Mouse (Mus musculus): ENCODE measurements around the gene Pkp2.
A peak's percentile ranks its signal among the peaks of the same experiment; 100 is the strongest.
"Not testable (repeated sequence)": the region's sequence is repeated elsewhere in the genome, so short reads cannot be mapped to it uniquely, and the experiment has no call there.

The Pkp2 gene

DNA sequence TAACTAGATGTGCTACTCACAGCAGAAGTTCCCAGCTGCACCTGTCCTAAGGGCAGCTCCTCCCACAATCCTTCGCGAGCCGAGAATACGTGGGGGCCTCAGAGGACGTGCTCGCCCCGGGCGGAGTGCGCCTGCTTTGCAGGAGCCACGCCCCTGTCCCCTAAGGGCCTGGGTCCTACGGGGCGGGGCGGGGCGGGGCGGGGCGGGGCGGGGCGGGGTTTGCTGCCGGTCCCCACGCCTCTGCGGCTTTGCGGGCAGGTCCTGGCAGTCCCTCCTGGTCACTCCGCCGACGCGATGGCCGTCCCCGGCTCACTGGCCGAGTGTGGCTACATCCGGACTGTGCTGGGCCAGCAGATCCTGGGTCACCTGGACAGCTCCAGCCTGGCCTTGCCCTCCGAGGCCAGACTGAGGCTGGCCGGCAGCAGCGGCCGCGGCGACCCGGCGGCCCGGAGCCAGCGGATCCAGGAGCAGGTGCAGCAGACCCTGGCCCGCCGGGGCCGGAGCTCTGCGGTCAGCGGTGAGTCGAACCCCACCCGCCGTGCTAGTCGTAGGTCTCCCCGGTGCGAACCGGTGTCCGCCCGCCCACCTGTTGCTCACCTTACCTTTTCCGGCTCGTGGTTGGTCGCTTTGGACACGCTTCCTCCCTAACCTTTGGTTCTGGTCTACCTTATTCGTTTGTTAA is at the start of gene Pkp2:
TSS of gene Pkp2 (plus strand) at position 240 of the 682 bp plus-strand sequence.
- DNase-seq (ENCODE audit: low spot score), result peak; percentile 40

DNA sequence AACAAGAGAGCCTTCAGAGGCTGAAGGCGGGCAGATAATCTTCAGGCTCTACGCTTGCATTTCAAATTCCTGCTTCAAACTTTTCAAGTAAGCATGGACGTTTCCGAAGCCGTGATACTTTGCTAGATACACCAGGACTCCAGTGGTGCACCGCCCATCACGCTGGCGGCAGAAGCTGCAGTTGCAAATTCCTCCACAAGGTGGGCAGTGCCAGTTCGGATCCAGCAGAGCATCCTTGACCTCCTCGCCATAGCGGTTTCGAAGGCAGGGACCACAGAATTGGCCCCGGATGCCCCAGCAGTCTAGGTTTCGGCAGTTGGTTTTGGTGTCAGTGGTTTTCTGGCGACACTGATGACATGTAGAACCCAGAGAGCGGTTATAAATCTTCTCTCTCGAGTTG is 15.7 kb upstream of the Pkp2 start:
- DNase-seq (ENCODE audit: low spot score), result no peak

DNA sequence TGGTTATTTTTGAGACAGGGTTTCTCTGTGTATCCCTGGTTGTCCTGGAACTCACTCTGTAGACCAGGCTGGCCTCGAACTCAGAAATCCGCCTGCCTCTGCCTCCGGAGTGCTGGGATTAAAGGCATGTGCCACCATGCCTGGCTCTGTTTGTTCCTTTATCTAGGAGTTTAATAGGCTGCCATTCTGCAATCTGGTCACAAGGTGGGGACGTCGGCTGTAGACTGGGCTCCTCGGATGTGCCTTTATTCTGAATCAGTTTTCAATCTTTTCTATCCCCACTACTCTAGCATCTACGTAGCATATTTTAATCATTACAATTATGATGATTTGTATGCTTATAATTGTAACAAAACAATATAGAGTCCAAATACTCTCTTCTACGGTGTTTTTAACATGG is 11.1 kb upstream of the Pkp2 start:
- not testable (repeated sequence) for DNase-seq (ENCODE audit: low spot score)

DNA sequence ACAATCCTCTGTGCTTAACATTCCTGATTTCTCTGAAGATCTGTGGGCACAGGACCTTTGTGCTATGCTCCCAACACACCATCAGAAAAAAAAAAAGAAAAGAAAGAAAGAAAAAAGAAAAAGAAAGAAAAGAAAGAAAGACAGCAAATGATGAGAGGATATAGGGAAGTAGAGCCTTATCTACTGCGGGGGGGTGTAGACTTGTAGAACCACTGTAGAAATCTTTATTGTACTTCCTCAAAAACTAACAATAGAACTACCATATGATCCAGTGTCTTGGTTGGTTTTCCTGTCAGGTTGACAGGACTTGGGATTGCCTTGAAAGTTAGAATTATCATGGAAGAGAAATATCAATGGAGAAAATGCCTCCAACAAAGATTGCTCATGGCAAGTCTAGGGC is 8.5 kb upstream of the Pkp2 start:
- DNase-seq (ENCODE audit: low spot score), result no peak

DNA sequence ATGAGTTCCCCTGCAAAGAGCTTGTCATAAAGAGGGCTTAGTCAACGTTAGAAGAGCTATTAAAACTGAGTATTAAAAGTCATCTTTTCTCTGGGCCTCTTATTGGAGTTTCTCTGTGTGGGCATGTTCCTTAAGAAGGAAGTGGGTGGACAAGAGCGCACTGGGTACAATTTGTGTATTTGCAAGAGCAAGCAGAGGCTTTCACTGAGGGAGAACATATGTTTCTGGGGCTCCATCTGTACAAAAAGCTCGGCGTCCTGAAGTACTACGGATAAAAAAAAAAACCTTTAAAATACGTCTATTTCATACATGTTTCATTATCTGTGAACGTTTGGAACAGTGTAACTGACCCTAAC is 417 bp upstream of the Pkp2 start:
- DNase-seq (ENCODE audit: low spot score), result no peak

DNA sequence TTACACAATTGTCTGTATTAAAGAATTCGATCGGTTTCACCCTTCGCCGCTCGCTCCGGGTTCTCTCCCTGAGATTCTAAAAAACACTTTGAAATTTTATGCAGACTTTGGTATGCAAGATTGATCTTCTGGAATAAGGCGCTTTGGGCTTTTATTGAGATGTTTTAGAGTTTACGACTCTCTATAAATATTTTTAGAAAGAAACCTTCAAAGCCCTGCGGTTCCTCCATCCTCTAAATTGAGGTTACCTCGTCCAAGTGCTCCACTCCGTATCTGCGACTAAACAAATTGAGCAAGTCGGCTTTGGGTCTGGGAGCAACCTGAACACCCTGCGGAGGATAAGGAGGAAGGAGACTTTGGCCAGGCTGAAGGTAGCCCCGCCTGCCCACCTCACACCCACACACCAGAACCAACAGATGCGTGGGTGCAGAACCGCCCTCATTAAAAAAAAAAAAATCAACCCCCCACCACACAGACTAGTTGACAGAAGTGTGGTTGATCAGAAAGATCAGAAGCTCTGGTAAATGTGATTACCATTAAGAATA is 715 bp downstream of the Pkp2 start:
- no peak for DNase-seq (ENCODE audit: low spot score)

DNA sequence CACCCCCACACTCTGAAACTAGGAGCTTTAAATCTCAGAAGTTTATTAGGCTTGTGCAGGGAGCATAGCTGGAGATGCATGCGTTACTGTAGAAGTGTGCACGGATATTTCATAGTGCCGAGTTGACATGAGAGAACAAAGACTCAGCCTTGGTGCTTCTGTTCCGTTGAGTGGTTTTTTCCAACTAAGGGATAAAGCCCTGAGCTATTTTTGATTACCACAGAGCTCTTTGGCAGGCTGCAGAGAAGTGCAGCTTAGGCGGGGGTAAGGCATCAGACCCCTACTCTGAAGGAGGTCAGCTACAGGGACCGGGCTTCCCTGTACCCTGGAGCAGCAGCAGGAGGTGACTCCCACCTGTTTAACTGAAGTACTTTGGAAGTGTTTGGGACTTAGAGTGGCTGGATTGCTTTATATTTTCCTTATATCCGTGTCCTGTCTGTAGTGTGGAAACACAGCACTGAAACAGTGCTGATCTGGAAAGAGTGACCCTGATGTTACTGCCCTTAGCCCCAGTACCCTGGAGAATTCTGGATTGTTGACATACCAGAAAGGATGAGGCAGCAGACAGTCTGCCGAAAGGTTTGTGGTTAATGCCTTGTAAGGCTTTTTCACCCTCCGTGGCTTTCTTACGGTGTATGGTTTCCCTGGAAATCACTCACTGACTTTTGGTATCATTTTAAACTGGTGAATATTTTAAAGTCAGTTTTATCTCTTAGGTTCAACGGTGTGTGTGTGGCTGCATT is 2.7 kb downstream of the Pkp2 start:
- DNase-seq (ENCODE audit: low spot score), result no peak

DNA sequence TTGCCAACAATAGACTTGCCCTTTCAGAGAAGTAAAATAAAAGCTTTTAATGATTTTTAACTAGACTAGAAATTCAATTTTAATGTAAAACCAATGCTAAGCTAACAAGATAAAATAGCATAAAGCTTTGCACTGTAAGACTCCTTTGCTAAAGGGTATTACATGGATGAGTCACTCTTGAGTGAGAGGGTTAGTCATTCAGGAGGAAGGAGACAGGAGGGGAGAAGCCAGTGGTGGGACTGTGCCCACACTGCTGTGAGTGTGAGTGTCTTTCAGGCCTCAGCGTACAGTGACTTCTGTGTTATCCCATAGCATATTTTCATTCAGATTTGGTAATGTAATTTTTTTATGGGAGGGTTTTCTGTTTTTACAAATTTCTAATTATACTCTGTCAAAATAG is 3.8 kb downstream of the Pkp2 start:
- DNase-seq (ENCODE audit: low spot score), result no peak

DNA sequence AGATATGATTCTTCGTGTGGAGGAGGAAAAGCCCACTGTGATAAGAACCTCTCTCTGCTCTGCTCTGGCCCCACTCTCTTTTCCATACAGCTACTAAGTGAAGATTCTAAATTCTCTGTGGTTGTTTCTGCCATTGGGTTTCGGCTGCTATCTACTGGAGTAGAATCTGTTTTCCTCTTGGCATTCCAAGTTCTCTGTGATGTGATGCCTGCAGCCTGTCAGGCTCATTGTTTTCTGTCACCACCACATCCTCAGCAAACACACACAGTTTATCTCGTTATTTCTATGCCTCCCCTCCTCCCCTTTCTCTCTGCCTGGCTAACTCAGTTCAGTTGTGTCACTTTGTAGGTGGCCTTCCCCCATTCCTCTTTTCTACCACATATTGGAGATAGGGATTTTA is 6.7 kb downstream of the Pkp2 start:
- no peak for DNase-seq (ENCODE audit: low spot score)

DNA sequence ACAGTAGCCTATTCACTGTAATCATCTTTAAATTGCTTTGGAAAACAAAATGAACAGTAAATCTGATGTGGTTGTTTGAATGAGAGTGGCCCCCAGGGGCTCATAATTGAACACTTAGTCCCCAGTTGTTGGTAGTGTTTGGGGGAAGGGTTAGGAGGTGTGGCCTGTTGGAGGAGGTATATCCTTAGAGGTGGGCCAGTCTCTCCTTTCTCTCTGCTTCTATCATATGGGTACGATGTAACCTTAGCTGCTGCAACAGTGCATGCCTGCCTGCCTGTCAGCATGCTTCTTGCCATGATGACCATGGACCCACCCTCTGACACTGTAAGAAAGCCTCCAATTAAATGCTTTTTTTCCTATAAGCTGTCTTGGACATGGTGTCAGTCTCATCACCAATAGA is 9.5 kb downstream of the Pkp2 start:
- no peak for DNase-seq (ENCODE audit: low spot score)

DNA sequence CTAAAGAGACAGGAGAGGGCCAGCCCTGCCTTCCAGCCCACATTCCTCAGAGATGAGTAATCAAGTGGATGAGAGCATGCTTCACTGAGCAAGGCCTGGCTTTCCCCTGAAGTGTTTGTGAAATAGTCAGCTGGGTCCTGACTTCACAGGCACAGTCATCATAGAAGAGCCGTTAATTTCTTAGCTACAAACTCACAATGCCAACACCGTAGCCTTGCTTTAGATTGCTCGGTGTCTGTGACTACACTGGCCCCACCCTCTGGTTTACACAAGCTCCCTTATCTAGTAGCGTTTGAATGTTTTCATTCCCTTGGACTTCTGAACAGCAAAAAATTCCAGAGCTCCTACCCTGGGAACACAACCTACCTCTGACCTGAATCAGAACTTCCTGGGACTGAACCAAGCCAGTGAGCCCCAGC is 11.4 kb downstream of the Pkp2 start:
- no peak for DNase-seq (ENCODE audit: low spot score)

DNA sequence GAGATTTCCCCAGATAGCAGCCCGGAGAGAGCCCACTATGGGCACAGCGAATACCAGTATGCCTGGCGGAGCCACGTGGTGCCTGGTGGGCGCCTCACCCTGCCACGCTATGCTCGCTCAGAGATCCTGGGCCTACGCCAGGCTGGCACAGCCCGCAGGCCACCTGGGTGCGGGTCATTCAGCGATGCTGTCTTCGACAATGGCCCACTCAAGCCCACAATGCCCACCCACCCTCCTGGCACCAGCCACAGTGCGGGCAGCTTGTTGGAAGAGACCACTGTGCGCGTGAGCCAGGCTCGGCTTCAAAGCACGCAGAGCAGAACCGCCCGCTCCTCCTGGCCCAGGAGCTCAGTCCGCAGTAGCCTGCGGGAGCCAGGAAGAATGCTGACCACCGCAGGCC is 12.7 kb downstream of the Pkp2 start:
- no peak for DNase-seq (ENCODE audit: low spot score)

DNA sequence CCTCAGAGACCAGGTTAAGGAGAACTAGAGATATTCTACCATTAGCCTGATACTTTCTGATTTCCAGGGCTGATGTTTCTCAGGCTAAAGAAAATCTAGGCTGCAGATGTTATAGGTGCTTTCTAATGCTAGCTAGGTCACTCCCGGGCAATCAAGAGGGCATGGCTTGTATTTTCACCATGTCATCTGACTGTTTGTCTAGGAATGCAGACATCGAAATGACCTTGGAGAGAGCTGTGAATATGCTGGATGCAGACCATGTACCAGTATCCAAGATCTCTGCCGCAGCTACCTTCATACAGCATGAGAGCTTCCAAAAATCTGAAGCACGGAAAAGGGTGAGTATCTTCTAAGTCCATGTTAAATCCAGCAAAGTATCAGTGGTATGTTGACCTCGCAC is 17.3 kb downstream of the Pkp2 start:
- DNase-seq (ENCODE audit: low spot score), result no peak

DNA sequence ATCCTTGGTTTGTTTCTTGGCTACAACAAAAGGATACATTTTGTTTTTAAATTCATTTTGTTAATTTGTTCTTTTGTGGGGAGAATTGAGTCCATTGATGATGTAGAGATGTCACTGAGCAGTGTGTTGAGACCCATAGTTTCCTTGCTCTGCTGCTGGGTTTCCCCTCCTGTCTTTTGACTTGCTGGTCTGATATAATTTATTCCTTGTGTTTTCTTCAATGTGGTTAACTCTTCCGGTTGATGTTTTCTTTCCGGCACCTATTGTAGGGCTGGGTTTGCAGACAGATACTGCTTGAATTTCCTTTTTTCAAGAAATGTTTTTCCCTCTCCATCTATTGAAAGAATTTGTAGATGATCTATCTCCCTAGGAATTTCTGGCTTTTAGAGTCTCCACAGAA is 20.8 kb downstream of the Pkp2 start:
- no peak for DNase-seq (ENCODE audit: low spot score)

DNA sequence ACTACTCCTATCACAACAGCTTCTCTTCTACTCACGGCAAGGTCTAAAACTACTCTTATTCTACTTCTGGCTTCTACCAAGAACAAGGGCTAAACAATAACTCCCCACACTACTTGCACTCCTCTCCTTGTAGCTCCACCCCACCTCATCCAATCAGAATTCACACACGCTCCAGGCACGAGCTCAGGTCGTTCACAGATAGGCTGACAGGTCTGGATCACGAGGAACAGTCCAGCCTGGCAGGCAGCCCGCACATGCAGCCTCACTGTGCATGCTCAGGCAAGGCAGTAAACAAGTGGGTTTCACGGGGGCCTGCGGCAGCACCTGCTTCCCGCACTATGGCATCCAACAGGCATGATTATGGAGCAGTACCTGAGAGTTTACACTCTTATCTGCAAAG is 23.6 kb downstream of the Pkp2 start:
- not testable (repeated sequence) for DNase-seq (ENCODE audit: low spot score)

DNA sequence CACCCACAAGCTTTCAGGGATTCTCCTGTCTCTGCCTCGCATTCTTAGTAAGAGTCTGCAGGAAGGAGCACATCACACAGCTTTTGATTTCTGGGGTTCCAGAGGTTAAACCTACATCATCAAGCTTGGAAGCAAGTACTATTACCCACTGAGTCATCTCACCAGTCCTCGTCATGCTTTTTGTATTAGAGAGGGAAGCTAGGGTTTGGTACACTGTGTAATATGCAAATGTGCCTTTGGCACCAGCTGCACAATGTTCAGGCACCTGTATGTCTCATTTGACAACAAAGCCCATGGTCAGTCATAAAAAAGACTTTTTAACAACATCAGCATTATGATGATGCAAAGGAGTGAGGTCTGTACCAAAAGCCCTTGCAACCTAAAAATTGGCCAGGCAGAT is 25.2 kb downstream of the Pkp2 start:
- DNase-seq (ENCODE audit: low spot score), result no peak

DNA sequence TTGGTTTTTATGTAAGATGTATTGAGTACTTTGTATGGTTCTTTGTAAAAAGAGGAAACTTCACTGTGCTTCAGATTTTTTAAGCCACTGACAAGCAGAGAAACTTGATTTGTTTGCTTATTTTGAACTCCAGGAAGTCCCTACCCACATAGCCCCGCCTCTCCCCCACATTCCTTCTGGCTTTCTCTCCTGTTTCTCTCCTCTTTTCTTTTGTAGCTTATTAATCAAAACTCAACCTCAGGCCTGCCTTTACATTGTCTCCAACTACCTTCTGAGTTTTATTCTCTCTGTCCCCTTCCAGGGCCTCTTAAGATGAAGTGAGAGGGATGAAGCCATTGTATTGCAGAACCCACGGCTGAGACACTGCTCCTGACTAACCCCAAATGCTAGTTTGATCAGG is 31.6 kb downstream of the Pkp2 start:
- no peak for DNase-seq (ENCODE audit: low spot score)

DNA sequence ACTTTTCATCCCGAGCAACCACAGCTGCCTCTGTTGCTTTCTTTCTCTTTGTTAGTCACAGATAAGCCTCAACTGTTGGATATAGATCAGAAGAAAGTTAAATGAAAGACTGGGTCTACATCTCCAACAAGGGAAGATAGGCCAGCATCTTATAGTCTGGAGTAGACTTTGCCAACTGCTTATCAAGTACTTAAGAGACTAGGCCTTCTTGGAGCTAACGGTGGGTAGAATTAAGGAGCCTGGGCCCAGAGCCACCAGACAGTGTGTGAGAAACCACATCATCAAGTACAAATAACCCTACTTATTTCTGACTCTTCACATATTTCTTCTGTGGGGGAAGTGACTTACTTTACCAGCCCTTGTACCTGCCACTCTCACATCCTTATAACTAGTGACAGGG is 37.4 kb downstream of the Pkp2 start:
- DNase-seq (ENCODE audit: low spot score), result no peak

DNA sequence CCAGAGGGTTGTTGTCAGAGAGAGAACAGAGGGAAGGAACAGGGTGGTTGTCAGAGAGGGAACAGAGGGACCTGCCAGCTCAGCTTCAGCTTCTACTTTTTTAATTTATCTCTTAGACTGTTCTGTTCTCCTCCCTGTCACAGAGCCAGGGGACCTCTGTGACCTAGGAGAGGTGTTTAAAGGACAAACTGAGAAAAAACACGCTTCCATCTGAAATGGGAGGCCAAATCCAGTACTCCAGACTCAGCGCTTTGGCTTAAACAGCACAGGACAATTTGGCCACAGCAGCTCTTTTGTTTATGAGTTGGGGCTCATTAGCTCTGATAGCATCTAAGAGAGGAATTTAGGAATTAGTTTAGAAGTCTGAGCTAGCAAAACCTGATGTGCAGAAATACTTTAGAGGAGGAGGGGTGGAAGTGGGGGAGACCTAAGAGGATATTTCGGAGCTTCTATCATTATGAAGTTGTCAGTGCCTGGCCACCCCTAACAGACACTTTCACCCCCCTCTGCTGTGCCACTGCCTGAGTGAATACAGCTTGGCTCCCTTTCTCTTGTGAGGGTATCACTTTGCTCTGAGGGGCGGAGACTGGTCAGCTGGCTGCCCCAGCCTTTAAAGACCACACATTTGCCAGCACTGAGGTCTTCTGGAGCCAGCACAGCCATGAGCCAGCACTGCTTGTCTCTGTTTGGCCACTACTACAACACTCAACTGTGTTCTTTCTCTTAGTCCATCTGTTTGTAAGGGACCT is 40.4 kb downstream of the Pkp2 start:
- DNase-seq (ENCODE audit: low spot score), result no peak

DNA sequence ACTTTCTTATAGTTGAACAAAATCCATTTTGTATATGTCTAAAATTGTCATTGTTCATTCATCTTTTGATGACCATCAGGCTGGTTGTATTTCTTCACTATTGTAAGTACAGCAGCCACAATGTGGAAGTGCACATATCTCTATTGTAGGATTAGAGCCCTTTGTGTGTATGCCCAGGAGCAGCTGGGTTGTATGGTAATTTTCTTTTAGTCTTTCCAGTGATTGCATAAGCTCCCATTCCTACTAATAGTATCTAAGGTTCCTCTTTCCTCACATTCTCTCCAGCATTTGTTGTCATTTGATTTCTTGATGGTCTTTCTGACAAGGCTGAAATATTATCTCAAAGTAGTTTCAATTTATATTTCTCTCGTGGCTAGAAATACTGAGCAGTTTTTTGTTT is 42.1 kb downstream of the Pkp2 start:
- no peak for DNase-seq (ENCODE audit: low spot score)

DNA sequence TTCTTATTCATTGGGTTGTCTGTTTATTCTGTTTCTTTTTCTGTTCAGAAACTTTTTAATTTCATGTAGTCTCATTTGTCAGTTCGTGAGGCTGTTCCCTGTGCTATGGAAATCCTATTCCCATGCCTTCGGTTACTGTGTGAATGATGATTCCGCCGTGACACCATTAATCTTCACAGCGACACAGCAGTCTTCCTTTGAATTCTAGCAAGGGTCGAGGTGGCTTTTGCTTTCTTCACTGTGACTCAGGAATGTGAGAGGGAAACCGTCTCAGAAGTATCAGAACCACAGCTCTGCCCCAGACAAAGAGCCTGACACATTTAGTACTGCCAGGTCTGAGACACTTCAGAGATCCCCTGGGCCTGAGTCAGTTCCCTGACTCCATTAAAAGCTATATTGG is 42.8 kb downstream of the Pkp2 start:
- DNase-seq (ENCODE audit: low spot score), result no peak

DNA sequence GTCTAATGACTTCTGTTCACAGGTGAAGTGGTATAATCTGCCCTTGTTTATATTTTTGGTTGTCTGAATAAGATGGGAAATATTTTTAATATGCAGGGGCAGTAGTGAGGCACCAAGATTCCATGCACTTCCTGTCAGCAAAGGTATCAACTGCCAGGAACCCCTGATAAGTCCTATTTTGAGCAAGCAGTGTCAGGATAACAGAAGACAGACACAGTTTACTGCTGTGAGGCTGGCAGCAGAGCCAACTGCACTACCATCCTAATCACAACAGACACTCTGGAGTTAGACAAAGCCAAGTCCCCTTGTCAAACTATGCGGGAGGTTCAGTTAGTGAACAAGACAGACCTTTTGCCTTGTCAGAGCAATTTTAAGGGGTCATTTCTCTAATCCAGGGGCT is 43.6 kb downstream of the Pkp2 start:
- no peak for DNase-seq (ENCODE audit: low spot score)

DNA sequence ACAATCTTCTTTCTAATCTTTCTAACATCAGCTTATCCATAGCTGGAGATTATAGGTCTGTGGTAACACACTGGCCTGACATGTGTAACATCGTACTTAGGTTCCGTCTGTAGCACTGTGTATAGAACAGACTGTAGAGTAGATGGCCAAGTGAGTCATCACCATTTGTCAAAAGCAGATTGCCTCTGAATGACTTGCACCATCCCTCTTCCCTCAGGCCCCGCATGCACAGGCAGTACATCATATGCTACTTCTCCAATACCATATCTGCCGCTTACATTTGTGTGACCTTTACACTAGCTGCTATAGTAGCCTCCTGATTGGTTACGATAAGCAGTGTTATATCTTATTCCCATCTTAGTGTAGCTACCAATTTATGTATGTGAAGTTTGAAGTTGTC is 47.8 kb downstream of the Pkp2 start:
- DNase-seq (ENCODE audit: low spot score), result no peak

Measured in urinary bladder, postnatal 25 days (tissue).